Mouse (Mus musculus): ENCODE data around the gene Ntng2. TPM values are rescaled to one million over a fixed set of nuclear protein-coding genes. Genes with fewer than 3 reads are reported as not detected.

Gene Ntng2
- polyA plus RNA-seq, 1 experiment from 2014 or later = 6.6 TPM

DNA sequence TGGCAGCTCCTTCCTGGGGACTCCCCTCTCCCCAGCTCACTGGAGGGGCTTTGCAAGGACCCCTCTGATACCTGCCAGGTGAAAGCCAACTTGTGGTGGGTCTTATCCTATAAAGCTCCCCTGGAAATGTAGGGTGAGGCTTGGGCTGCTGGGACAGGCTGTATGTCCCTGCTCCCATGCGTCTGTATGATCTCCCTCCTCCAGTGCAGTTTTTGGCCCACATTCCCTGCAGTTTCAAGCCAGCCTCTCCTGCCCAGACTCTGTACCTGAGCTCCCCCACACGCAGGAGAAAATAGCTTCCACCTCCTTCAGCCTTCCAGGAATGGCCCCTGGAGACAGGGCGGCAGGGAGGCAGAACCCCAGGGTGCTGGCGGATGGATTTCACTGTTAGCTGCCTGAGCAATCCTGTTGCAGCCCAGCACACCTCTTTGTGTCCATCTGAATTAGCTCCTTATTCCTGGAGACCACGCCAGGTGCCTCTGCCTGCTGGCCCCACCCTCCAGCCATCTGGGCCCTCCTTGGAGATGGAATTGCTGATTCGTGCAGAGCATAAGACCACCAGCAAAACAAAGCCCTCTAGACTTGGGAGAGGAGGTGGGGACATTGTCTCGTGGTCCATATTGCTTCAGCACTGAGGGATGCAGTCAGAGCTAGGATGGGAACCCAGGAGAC, 29.1 kb downstream of the Ntng2 start:
- Histone ChIP-seq H3K9me3 (replicated peaks; ENCODE audit: control insufficient read depth, low read length) (no peaks in the 10 kb centered on the region), H3K4me2 (ENCODE audit: low read length) (no peak overlapping the region), H3K27ac (ENCODE audit: low read depth, low read length) (no peak overlapping the region), H3K4me3 (ENCODE audit: low read depth, low read length) (no peak overlapping the region), H3K27me3 (replicated peaks; ENCODE audit: control insufficient read depth, insufficient read depth, low read length) (no peaks in the 10 kb centered on the region), H3K36me3 (ENCODE audit: control insufficient read depth, insufficient read depth, low read length) (no peaks in the 10 kb centered on the region), H3K9ac (ENCODE audit: low read length) (no peak overlapping the region), H3K4me1 (ENCODE audit: control insufficient read depth, insufficient read depth, low read length) (no peaks in the 10 kb centered on the region)
- ATAC-seq (no peak), DNase-seq (ENCODE audit: low spot score) (no peak)
- WGBS = 35% methylated on average over 7 of the region's 7 CpGs

DNA sequence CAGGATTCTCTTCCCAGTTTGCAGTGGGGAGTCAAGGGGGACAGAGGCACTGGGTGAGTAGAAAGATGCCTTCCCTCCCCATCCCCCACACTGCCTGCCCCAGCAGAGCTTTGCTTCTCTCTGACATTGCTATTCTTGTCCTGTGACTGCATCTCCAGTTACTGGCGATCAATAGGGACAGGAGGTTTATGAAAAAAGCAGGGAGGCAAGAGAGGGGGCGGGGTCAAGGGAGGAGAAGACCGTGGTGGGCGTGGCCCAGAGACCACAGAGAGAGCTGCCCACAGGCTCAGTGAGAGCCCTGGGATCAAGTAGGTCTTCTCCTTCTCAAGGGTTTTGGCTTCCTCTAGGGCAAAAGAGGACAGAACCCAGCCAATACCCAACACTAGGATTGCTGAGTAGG, 30.5 kb downstream of the Ntng2 start:
- Histone ChIP-seq H3K4me2 (ENCODE audit: low read length) (no peak overlapping the region), H3K27ac (ENCODE audit: low read depth, low read length) (no peak overlapping the region), H3K9ac (ENCODE audit: low read length) (no peak overlapping the region), H3K4me3 (ENCODE audit: low read depth, low read length) (no peak overlapping the region), H3K4me1 (ENCODE audit: control insufficient read depth, insufficient read depth, low read length) (no peaks in the 10 kb centered on the region), H3K9me3 (replicated peaks; ENCODE audit: control insufficient read depth, low read length) (no peaks in the 10 kb centered on the region), H3K36me3 (ENCODE audit: control insufficient read depth, insufficient read depth, low read length) (no peaks in the 10 kb centered on the region), H3K27me3 (replicated peaks; ENCODE audit: control insufficient read depth, insufficient read depth, low read length) (no peaks in the 10 kb centered on the region)
- ATAC-seq = no peak
- WGBS = 5% methylated on average over 4 of the region's 4 CpGs
- DNase-seq (ENCODE audit: low spot score) = no peak

DNA sequence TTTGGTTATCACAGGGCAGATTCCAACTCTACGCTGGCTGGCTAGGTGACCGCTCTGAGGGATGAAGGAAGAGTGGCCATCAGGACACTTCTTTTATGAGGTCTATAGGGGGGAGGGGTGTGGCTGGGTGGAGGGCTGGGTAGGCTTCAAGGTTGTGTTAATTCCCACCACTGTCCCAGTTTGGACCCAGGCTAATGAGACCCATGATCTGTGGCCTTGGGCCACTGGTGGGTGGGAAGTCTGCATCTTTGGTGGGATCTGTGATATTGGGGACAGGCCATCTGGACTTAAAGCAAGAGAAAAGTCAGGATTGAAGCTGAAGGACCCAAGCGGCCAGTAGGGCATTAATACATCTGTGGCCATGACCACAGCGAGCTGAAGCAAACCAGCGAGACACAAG, 34.0 kb downstream of the Ntng2 start:
- Histone ChIP-seq H3K36me3 (ENCODE audit: control insufficient read depth, insufficient read depth, low read length) (no peaks in the 10 kb centered on the region), H3K27ac (ENCODE audit: low read depth, low read length) (no peak overlapping the region), H3K4me3 (ENCODE audit: low read depth, low read length) (no peak overlapping the region), H3K4me1 (ENCODE audit: control insufficient read depth, insufficient read depth, low read length) (no peaks in the 10 kb centered on the region), H3K4me2 (ENCODE audit: low read length) (no peak overlapping the region), H3K9ac (ENCODE audit: low read length) (no peak overlapping the region), H3K9me3 (replicated peaks; ENCODE audit: control insufficient read depth, low read length) (no peaks in the 10 kb centered on the region), H3K27me3 (replicated peaks; ENCODE audit: control insufficient read depth, insufficient read depth, low read length) (no peaks in the 10 kb centered on the region)
- DNase-seq (ENCODE audit: low spot score) (no peak), ATAC-seq (no peak)
- 86% methylated on average over 5 of the region's 5 CpGs for WGBS

DNA sequence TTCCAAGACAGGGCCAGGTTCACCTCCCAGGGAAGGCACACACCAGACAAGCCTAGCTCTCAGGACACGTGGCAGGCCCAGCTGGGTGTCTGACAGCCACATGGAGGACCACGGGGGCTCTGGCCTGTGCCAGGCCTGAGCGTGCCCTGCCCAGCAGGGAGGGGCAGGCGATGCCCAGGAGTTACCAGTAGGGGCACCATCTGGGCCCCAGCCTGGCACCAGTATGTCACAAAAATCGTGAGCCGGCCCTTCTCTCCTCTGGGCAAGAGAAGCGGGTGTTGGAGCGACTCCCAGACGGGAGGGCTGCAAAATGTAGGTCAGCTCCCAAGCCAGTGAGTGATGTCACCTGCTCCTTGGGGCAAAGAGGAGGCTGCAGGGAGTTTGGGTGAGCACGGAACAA, 34.9 kb downstream of the Ntng2 start:
- 0 out of 2 replicates have a peak, but pooled peaks have one; percentile 15 for ATAC-seq
- WGBS = 54% methylated on average over 10 of the region's 10 CpGs
- DNase-seq (ENCODE audit: low spot score) = peak; percentile 41

DNA sequence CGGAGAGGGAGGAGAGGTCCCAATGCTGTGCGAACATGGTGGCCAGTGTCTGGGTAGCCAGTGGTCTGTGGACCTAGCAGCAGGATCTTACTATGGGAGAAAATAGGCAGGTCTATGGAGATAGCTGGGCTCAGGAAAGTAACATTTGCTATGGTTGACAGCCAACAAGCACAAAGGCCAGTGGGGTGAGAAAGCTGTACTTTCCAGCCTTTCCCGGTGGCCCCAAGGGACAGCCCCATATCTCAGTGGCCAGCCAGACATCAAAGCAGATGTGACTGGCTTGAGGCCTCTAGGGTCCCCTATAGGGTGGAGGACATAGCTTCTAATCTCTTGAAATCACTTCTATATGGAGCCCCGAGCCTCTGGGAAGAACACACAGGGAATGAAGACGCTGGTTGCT, 35.8 kb downstream of the Ntng2 start:
- Histone ChIP-seq H3K4me1 (ENCODE audit: control insufficient read depth, insufficient read depth, low read length) (no peaks in the 10 kb centered on the region), H3K9ac (ENCODE audit: low read length) (no peak overlapping the region), H3K4me3 (ENCODE audit: low read depth, low read length) (no peak overlapping the region), H3K27me3 (replicated peaks; ENCODE audit: control insufficient read depth, insufficient read depth, low read length) (no peaks in the 10 kb centered on the region), H3K27ac (ENCODE audit: low read depth, low read length) (no peak overlapping the region), H3K4me2 (ENCODE audit: low read length) (no peak overlapping the region), H3K9me3 (replicated peaks; ENCODE audit: control insufficient read depth, low read length) (no peaks in the 10 kb centered on the region), H3K36me3 (ENCODE audit: control insufficient read depth, insufficient read depth, low read length) (no peaks in the 10 kb centered on the region)
- WGBS = 91% methylated on average over 5 of the region's 5 CpGs
- DNase-seq (ENCODE audit: low spot score) (no peak), ATAC-seq (no peak)

More for the DNA sequence above, 34.9 kb downstream of the Ntng2 start:
- Histone ChIP-seq H3K9ac (ENCODE audit: low read length) (no peak overlapping the region), H3K9me3 (replicated peaks; ENCODE audit: control insufficient read depth, low read length) (no peaks in the 10 kb centered on the region), H3K27ac (ENCODE audit: low read depth, low read length) (no peak overlapping the region), H3K4me2 (ENCODE audit: low read length) (no peak overlapping the region), H3K27me3 (replicated peaks; ENCODE audit: control insufficient read depth, insufficient read depth, low read length) (no peaks in the 10 kb centered on the region), H3K36me3 (ENCODE audit: control insufficient read depth, insufficient read depth, low read length) (no peaks in the 10 kb centered on the region), H3K4me3 (ENCODE audit: low read depth, low read length) (no peak overlapping the region), H3K4me1 (ENCODE audit: control insufficient read depth, insufficient read depth, low read length) (no peaks in the 10 kb centered on the region)

DNA sequence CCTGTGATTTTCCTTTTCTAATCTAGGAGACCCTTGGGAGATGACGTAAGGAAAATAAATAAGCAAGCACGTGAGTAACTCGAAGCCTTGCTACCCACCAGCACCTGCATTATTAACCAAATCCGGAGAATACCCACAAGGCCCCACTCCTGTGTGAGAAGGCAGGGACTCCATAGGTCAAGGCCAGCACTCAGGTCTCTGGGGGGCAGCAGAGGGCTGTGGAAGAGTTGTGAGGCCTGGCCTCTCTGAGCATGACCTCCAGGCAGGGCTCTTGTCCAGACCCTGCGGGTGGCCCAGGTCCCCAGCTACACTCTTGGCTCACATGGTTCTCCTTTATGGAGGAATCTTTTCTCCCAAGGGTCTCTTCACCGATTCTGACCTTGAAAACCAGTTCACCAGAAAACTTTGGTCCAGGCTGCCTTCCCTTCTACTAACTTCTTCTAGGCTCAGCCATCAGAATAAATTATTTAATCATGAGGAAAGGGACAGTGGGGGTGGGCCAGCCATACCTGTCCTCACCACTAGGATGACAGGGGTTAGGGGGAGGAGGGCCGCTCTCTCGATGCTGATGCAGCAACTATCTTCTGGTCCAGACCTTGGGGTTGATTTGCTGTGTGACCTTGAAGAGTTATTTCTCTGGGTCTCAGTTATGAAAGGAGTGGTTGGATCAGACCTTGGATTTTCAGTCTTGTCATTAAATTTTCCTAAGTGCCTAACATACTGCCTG, 36.4 kb downstream of the Ntng2 start:
- WGBS = 54% methylated on average over 8 of the region's 8 CpGs
- no peak overlapping the region for H3K4me2 ChIP-seq (ENCODE audit: low read length)
- H3K4me1 ChIP-seq (ENCODE audit: control insufficient read depth, insufficient read depth, low read length) = no peaks in the 10 kb centered on the region
- DNase-seq (ENCODE audit: low spot score) (peak; percentile 30), ATAC-seq (no peak)
- no peak overlapping the region for H3K4me3 ChIP-seq (ENCODE audit: low read depth, low read length)
- no peak overlapping the region for H3K27ac ChIP-seq (ENCODE audit: low read depth, low read length)
- H3K9ac ChIP-seq (ENCODE audit: low read length) = no peak overlapping the region
- no peaks in the 10 kb centered on the region for H3K9me3 ChIP-seq (replicated peaks; ENCODE audit: control insufficient read depth, low read length)
- no peaks in the 10 kb centered on the region for H3K36me3 ChIP-seq (ENCODE audit: control insufficient read depth, insufficient read depth, low read length)
- no peaks in the 10 kb centered on the region for H3K27me3 ChIP-seq (replicated peaks; ENCODE audit: control insufficient read depth, insufficient read depth, low read length)

DNA sequence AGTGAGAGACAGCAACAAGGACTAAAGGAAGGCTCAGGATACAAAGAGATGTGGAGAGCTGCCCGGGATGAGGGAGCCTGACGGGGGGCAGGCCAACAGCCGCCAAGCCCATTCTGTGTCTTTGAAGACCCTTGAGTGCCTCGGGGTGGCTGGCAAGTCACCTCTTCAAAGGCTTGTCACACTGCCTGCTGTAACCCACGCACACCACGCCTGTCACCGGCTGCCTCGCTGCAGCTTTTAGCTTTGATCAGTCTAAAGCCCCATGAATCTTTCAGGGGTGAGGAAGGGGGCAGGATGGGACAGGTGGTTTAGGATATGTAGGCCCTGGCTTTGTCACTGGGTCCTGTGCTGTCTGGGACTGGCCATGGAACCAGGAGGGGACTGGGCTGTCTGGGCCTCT, 46.6 kb downstream of the Ntng2 start:
- ATAC-seq (no peak), DNase-seq (ENCODE audit: low spot score) (no peak)
- no peaks in the 10 kb centered on the region for H3K36me3 ChIP-seq (ENCODE audit: control insufficient read depth, insufficient read depth, low read length)
- H3K27ac ChIP-seq (ENCODE audit: low read depth, low read length) = no peak overlapping the region
- no peak overlapping the region for H3K4me2 ChIP-seq (ENCODE audit: low read length)
- WGBS = 43% methylated on average over 8 of the region's 8 CpGs
- H3K4me1 ChIP-seq (ENCODE audit: control insufficient read depth, insufficient read depth, low read length) = no peaks in the 10 kb centered on the region
- no peaks in the 10 kb centered on the region for H3K9me3 ChIP-seq (replicated peaks; ENCODE audit: control insufficient read depth, low read length)
- no peak overlapping the region for H3K9ac ChIP-seq (ENCODE audit: low read length)
- no peak overlapping the region for H3K4me3 ChIP-seq (ENCODE audit: low read depth, low read length)
- no peaks in the 10 kb centered on the region for H3K27me3 ChIP-seq (replicated peaks; ENCODE audit: control insufficient read depth, insufficient read depth, low read length)

DNA sequence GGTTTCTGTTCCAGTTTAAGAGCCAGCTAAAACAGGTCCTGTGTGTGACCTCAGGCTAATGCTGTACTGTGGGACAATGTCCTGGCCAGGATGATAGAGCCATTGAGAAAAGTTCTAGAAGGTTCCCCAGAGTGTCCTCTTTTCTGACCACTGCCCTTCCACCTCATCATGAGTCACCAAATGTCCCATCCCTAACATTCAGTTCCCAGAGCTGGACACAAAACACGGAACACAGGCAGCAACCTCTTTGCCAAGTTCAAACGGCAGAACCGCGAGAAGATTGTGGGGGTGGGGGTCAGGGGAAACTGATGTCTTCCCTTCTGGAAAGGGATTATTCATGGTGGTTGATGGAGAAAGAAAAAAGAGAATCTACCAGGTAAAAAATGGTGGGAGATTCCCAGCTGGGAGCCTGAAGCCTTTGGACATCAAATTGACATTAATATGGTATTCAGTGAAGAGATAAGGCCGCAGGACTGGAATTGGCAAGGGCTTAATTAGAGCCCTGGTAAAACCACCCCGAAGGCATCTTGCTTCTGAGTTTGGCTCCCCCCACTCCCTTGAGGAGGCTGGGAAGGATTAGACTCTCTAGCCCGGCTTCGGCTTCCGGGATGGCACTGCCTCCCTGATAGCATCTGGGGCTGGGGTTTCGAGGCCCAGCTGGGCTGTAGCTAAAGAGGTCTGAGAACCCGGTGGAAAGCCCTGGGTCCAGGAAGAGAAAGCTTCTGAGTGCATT, 51.4 kb downstream of the Ntng2 start:
- Histone ChIP-seq H3K9ac (ENCODE audit: low read length) (no peak overlapping the region), H3K4me1 (ENCODE audit: control insufficient read depth, insufficient read depth, low read length) (no peaks in the 10 kb centered on the region), H3K27ac (ENCODE audit: low read depth, low read length) (no peak overlapping the region), H3K9me3 (replicated peaks; ENCODE audit: control insufficient read depth, low read length) (no peaks in the 10 kb centered on the region), H3K4me2 (ENCODE audit: low read length) (no peak overlapping the region), H3K27me3 (replicated peaks; ENCODE audit: control insufficient read depth, insufficient read depth, low read length) (0 out of 2 replicates have a peak, but pooled peaks cover 2% of the 10 kb centered on the region), H3K36me3 (ENCODE audit: control insufficient read depth, insufficient read depth, low read length) (no peaks in the 10 kb centered on the region), H3K4me3 (ENCODE audit: low read depth, low read length) (no peak overlapping the region)
- whole genome bisulfite sequencing = 56% methylated on average over 11 of the region's 11 CpGs
- ATAC-seq = no peak
- no peak for DNase-seq (ENCODE audit: low spot score)

DNA sequence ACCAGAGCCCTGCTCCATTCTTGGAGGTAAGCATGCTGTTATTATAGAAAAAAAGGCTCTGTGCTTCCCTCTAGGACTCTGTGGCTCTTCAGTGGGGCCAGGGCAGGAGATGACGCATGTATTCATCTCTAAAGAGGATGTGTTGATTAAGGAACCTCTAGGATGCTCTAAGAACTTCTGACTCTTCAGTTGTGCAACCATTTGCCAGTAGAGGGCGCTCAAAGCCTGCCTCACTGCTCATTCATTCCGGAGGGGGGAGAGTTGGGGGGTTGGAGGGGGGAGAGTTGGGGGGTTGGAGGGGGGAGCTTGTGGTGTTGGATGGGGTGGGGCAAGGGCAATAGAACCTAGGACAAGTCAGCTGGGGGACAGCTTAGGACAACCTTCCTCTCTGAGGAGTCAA, 52.9 kb downstream of the Ntng2 start:
- H3K4me2 ChIP-seq (ENCODE audit: low read length) = no peak overlapping the region
- H3K9me3 ChIP-seq (replicated peaks; ENCODE audit: control insufficient read depth, low read length) = no peaks in the 10 kb centered on the region
- H3K36me3 ChIP-seq (ENCODE audit: control insufficient read depth, insufficient read depth, low read length) = no peaks in the 10 kb centered on the region
- H3K9ac ChIP-seq (ENCODE audit: low read length) = no peak overlapping the region
- no peak overlapping the region for H3K4me3 ChIP-seq (ENCODE audit: low read depth, low read length)
- peaks cover 7% of the 10 kb centered on the region; the same call in 1 of the 2 replicates for H3K27me3 ChIP-seq (replicated peaks; ENCODE audit: control insufficient read depth, insufficient read depth, low read length)
- no peak overlapping the region for H3K27ac ChIP-seq (ENCODE audit: low read depth, low read length)
- DNase-seq (ENCODE audit: low spot score) = peak; percentile 69
- H3K4me1 ChIP-seq (ENCODE audit: control insufficient read depth, insufficient read depth, low read length) = 0 out of 2 replicates have a peak, but pooled peaks cover 2% of the 10 kb centered on the region
- 1% methylated on average over 3 of the region's 3 CpGs for WGBS
- ATAC-seq = no peak
